Mouse (Mus musculus): Measurements from ENCODE around the gene Gm8104. TPM values are rescaled to one million over a fixed set of nuclear protein-coding genes. Genes with fewer than 3 reads are reported as not detected.
"Not testable (repeated sequence)": the region's sequence is repeated elsewhere in the genome, so short reads cannot be mapped to it uniquely, and the experiment has no call there.

Gm8104 gene
- total RNA-seq (2021), result under 1 TPM in 1 of 2 experiments, not detected in 1; 0.17 TPM
- long read RNA-seq, experiment 1, result 0 reads
- long read RNA-seq, experiment 2, result 0 reads

DNA sequence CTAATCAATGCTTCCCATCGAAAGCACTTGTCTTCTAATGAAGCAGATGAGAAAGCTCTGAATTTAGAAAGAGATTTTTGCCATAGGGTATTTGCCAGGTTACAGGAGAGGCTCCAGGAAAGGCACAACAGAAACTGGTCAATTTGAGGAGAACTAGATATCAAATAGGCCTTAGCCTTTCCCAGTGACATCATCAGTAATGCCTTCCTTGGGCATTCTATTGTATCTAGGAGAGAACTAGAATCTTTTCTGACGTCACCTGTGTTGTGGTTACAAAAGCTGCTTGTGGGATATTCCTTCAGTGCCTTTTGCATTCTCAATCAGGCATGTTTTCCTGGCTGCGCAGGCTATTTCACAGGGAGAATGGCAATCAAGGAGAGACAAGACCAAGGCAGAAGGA is at the start of gene Gm8104:
Gene Gm8104, plus strand, starts transcription at position 301 of the 400 bp plus-strand sequence.
- not testable (repeated sequence) for DNase-seq (ENCODE audit: low spot score in 2 of 2)

DNA sequence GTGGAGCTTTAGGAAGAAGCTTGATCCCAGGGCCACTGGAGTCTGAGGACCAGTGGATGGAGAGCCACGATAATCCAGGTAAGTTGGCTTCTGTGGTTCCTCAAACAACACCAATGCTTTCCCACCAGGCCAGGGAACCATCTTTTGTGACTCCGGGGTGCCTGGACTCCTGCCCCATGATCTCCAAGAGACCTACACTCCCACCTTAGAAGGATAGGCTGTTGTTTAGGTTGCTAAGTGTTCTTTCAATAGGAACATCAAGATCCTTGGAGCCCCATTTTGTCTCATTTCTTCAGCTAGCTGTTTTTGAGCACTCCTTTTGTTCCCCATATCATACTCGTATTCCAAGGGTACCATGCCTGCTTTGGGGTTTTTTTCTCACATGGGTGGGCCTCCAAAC is 42.3 kb upstream of the Gm8104 start:
- not testable (repeated sequence) for DNase-seq (ENCODE audit: low spot score in 2 of 2)

DNA sequence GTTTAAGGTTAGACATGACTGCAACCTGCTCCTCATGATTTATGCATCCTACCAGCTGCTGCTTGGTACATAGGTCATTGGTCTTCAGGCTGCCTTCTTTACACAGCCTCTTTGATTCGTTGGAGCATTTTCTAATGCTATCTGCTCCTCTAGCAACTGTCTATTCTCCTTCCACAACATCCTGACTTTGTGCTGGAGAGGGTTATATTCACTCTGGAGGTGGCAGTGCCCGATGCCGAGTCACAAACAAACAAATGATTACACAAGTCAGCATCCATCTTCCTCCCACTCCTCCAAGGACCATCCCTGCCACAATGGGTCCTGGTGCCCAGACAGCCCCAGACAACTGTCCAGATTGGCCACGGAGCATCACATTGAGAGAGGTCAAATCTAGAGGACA is 40.2 kb upstream of the Gm8104 start:
- not testable (repeated sequence) for DNase-seq (ENCODE audit: low spot score in 2 of 2)

DNA sequence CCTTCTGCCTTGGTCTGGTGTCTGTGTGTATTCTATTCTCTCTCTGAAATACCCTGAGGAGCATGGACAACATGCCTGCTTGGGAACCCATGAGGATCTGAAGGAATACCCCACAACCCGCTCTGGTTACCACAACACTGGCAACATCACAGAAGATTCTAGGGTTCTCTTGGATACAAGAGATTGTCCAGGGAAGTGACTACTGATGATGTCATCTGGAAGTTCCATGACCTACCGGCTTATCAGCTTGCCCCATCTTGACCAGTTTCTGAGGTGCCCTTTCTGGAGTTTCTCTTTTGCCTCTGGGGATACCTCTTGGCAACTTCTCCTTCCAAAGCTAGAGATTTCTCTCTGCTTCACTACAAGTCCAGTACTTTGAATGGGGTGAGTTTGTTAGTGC is 23.9 kb upstream of the Gm8104 start, which contains the start of gene Gm8094:
Gene Gm8094, minus strand, starts transcription at position 101 of the 400 bp plus-strand sequence.
- DNase-seq (ENCODE audit: low spot score in 2 of 2), result not testable (repeated sequence)

DNA sequence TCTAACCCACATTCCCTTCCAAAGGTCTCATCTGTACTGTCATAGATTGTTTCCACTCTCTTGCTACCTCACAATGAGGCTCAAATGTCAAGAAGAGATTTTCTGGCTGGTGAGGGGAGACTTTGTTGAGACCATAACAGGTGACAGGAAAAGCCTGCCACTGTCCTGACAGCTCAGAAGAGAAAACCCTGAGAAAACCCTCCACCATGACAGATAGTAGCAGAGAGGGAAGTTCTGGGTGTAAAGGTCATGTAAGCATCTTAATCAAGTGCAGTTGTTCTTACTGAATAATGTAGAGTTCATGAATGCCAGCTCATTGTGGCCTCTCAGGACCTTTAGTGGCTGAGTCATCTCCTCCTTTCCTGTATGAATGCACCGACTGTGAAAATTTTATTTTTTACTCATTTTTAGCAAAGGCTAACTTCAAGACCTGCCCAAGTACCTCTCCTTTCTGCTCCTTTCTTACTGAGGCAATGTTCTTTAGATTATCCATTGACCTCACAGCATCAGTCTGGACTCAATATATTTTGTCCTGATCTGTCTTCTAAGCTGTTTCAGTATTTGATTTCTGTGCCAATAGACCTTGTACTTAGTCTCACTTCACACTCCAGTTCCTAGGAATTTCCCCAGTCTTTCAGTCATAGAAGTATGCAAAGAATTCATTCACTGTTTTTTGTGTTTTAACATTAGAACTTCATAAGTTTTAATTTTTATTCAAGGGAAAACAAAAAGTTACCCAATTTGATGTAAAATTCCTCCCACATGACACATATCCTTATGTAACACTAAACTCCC is 15.3 kb upstream of the Gm8104 start:
- not testable (repeated sequence) for DNase-seq (ENCODE audit: low spot score in 2 of 2)

DNA sequence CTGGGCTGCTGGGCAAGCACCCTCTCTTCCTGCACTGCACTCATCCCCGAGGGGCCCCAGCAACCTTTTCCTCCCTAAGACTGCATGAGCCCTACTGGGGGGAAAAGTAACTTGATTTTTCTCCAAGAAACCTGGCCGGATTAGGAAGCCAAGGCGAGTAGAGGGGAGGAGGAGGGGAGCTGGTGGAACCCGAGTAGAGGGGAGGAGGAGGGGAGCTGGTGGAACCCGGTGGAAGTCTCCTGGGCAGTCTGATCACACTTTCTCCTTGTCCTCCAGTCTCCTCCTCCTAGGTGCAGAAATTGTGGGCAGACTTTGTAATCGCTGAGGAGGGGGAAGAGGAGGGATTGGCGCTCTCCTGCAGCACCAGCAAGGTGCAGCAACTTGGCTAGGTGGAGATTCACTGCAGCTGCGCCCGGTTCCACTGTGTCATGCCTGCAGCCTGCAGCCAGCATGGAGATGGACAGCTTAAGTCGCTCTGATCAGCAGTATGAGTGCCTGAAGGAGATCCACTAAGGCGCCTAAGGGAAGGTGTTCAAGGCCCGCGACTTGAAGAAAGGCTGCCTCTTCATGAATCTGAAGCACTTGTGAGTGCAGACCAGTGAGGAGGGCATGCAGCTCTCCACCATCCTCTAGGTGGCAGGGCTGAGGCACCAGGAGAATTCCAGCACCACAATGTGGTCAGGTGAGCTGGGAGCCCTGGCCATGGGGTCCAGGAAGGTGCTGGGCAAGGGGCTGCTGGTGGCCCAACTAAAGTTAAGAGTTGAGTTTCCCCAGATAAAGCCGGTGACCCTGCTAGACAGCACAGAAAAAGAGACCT is 11.1 kb upstream of the Gm8104 start:
- not testable (repeated sequence) for DNase-seq (ENCODE audit: low spot score in 2 of 2)

DNA sequence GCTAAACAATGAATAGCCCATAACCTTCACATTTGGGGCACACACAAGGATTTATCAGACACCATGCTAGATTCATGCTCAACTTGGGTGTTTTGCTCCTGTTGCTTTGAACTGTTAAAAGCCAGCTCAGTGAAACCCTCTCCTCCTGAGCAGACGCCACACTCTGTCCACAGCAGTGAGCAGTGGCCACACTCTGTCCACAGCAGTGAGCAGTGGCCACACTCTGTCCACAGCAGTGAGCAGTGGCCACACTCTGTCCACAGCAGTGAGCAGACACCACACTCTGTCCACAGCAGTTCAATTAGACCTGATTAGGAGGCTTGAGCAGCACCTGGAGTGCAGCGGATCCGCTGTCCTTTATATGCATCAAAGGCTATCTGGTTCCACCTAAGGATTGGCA is 19.3 kb downstream of the Gm8104 start:
- DNase-seq (ENCODE audit: low spot score in 2 of 2), result not testable (repeated sequence)

DNA sequence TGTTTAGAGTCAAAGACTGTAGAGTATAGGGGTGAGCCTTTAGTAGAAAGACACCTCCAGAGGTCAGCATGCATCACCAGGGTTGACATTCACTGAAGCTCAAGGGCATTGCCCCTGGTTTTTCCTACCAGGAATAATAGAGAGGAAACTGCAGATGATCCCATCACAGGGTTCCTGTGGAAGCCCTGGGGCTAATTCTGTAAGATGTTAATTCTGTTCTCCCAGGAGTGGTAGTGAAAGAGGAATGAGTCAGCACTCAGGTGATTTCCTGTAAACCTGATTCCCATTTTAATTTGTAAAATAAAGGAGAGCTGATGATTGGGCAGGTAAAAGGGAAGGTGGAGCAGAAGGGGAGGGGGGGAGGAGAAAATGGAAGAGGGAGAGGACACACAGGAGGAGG is 25.9 kb downstream of the Gm8104 start:
- DNase-seq (ENCODE audit: low spot score in 2 of 2), result not testable (repeated sequence)

Other genes with a start within 250 kb of the Gm8104 start
- not detected for gene Gm21977, start 247.1 kb upstream of the Gm8104 start, total RNA-seq (2021)
- gene Gm8082, start 107.0 kb upstream of the Gm8104 start, total RNA-seq (2021), result not detected
- not detected for gene Gm10376, start 85.0 kb upstream of the Gm8104 start, total RNA-seq (2021)
- gene Gm8094, start 24.0 kb upstream of the Gm8104 start, total RNA-seq (2021), result not detected
- not detected for gene Gm7233, start 79.3 kb downstream of the Gm8104 start, total RNA-seq (2021)
- gene Gm8122, start 134.7 kb downstream of the Gm8104 start, total RNA-seq (2021), result not detected
- gene Gm8126, start 158.0 kb downstream of the Gm8104 start, total RNA-seq (2021), result under 1 TPM in 1 of 2 experiments, not detected in 1; 0.20 TPM
- gene Gm9732, start 174.4 kb downstream of the Gm8104 start, total RNA-seq (2021), result not detected
- gene Gm8127, start 193.2 kb downstream of the Gm8104 start, total RNA-seq (2021), result not detected
- gene 1700001F09Rik, start 247.2 kb downstream of the Gm8104 start, total RNA-seq (2021), result not detected

Measured in adrenal gland, postnatal 4 days (tissue).